Mouse (Mus musculus): ENCODE results near the gene Epha3. TPM values are rescaled to one million over a fixed set of nuclear protein-coding genes. Genes with fewer than 3 reads are reported as not detected.

Epha3 gene
- total and polyA plus RNA-seq, 3 experiments = 0.39 to 0.48 (median 0.44) TPM

- Histone ChIP-seq H3K27ac (no peak overlapping the region), H3K36me3 (ENCODE audit: control insufficient read depth, insufficient read depth, low read length) (no peaks in the 10 kb centered on the region), H3K4me1 (ENCODE audit: control insufficient read depth, insufficient read depth, low read length) (no peaks in the 10 kb centered on the region), H3K27me3 (ENCODE audit: control insufficient read depth, insufficient read depth, low read length) (no peaks in the 10 kb centered on the region), H3K4me3 (no peak overlapping the region), H3K79me2 (replicated peaks; ENCODE audit: control insufficient read depth, insufficient read depth, low read length) (no peaks in the 10 kb centered on the region), H3K9ac (ENCODE audit: low read depth, low read length) (no peak overlapping the region)
- TF ChIP-seq POLR2A (IDR thresholded peaks at IDR 0.05; ENCODE audit: insufficient read depth, low read depth, low read length) = no peak
- no peak for TF ChIP-seq CTCF (IDR thresholded peaks at IDR 0.05)
- TF ChIP-seq EP300 (IDR thresholded peaks at IDR 0.05; ENCODE audit: insufficient read depth, low read depth, low read length) = no peak
- intact Hi-C loops (cut with DNase I) = no loop called here
- 77% methylated on average over 2 of the region's 2 CpGs for WGBS
- no peak for DNase-seq
Observed at GRCm38 (mm10) chr16:63506437-63506836, 357.5 kb downstream of the Epha3 start.

GRCm38 (mm10) chr16:63501456-63501855 is 362.5 kb downstream of the Epha3 start:
- no peak overlapping the region for H3K27ac ChIP-seq
- no peak overlapping the region for H3K4me3 ChIP-seq
- 86% methylated on average over 6 of the region's 6 CpGs for WGBS
- H3K9ac ChIP-seq (ENCODE audit: low read depth, low read length) = no peak overlapping the region
- no peaks in the 10 kb centered on the region for H3K27me3 ChIP-seq (ENCODE audit: control insufficient read depth, insufficient read depth, low read length)
- intact Hi-C loops (cut with DNase I) = no loop called here
- TF ChIP-seq EP300 (IDR thresholded peaks at IDR 0.05; ENCODE audit: insufficient read depth, low read depth, low read length) (no peak), CTCF (IDR thresholded peaks at IDR 0.05) (no peak), POLR2A (IDR thresholded peaks at IDR 0.05; ENCODE audit: insufficient read depth, low read depth, low read length) (no peak)
- H3K36me3 ChIP-seq (ENCODE audit: control insufficient read depth, insufficient read depth, low read length) = no peaks in the 10 kb centered on the region
- no peak for DNase-seq
- no peaks in the 10 kb centered on the region for H3K79me2 ChIP-seq (replicated peaks; ENCODE audit: control insufficient read depth, insufficient read depth, low read length)
- no peaks in the 10 kb centered on the region for H3K4me1 ChIP-seq (ENCODE audit: control insufficient read depth, insufficient read depth, low read length)

- no peaks in the 10 kb centered on the region for H3K27me3 ChIP-seq (ENCODE audit: control insufficient read depth, insufficient read depth, low read length)
- no peak overlapping the region for H3K27ac ChIP-seq
- TF ChIP-seq CTCF (IDR thresholded peaks at IDR 0.05) (no peak), EP300 (IDR thresholded peaks at IDR 0.05; ENCODE audit: insufficient read depth, low read depth, low read length) (no peak), POLR2A (IDR thresholded peaks at IDR 0.05; ENCODE audit: insufficient read depth, low read depth, low read length) (no peak)
- H3K4me1 ChIP-seq (ENCODE audit: control insufficient read depth, insufficient read depth, low read length) = no peaks in the 10 kb centered on the region
- H3K36me3 ChIP-seq (ENCODE audit: control insufficient read depth, insufficient read depth, low read length) = no peaks in the 10 kb centered on the region
- no peak overlapping the region for H3K9ac ChIP-seq (ENCODE audit: low read depth, low read length)
- H3K4me3 ChIP-seq = no peak overlapping the region
- no peak for DNase-seq
- WGBS = 76% methylated on average over 4 of the region's 4 CpGs
- H3K79me2 ChIP-seq (replicated peaks; ENCODE audit: control insufficient read depth, insufficient read depth, low read length) = no peaks in the 10 kb centered on the region
- intact Hi-C loops (cut with DNase I) = no loop called here
Observed at GRCm38 (mm10) chr16:63500975-63501393, 363.0 kb downstream of the Epha3 start.
